Mouse (Mus musculus) kidney, embryonic 14.5 days (tissue): Measurements from ENCODE around the gene Eras. TPM values are rescaled to one million over a fixed set of nuclear protein-coding genes. Genes with fewer than 3 reads are reported as not detected.
"Not testable (repeated sequence)": the region's sequence is repeated elsewhere in the genome, so short reads cannot be mapped to it uniquely, and the experiment has no call there.

Experiments
- ATAC-seq: fragments of 200-750 bp; cut with Nextera tagmentation; 2 replicates; pipeline ENCODE4 v1.8.0; 2017; ENCODE audit warnings: moderate number of reproducible peaks, mild to moderate bottlenecking, moderate TSS enrichment, moderate library complexity; ENCODE audit not compliant: low FRiP score, low TSS enrichment
- H3K27ac ChIP-seq: fragments of 300-500 bp; sonication (generic); 2 replicates; pipeline ENCODE4 v1.5.1; 2014; ENCODE audit warnings: low read depth, mild to moderate bottlenecking, low read length, moderate library complexity, mixed read lengths
- H3K27me3 ChIP-seq: fragments of 300-500 bp; sonication (generic); 2 replicates; pipeline ENCODE4 v1.6.1; 2014; ENCODE audit warnings: mild to moderate bottlenecking, low read length; ENCODE audit not compliant: control insufficient read depth, insufficient read depth
- H3K36me3 ChIP-seq: fragments of 300-500 bp; sonication (generic); 2 replicates; pipeline ENCODE4 v1.6.1; 2014; ENCODE audit warnings: low read length, mixed read lengths; ENCODE audit not compliant: control insufficient read depth, insufficient read depth
- H3K4me1 ChIP-seq: fragments of 300-500 bp; sonication (generic); 2 replicates; pipeline ENCODE4 v1.6.1; 2014; ENCODE audit warnings: low read length, mixed read lengths; ENCODE audit not compliant: control insufficient read depth, insufficient read depth
- H3K4me2 ChIP-seq: fragments of 300-500 bp; sonication (generic); replicated peaks from 2 replicates; pipeline ENCODE4 v1.6.1; 2014; ENCODE audit warnings: low read depth, mild to moderate bottlenecking, low read length
- H3K4me3 ChIP-seq: fragments of 300-500 bp; sonication (generic); 2 replicates; pipeline ENCODE4 v1.5.1; 2014; ENCODE audit warnings: mild to moderate bottlenecking, low read length
- H3K9ac ChIP-seq: fragments of 300-500 bp; sonication (generic); 2 replicates; pipeline ENCODE4 v1.6.1; 2014; ENCODE audit warnings: low read depth, mild to moderate bottlenecking, low read length, moderate library complexity
- H3K9me3 ChIP-seq: fragments of 300-500 bp; sonication (generic); 2 replicates; pipeline ENCODE4 v1.6.1; 2016; ENCODE audit warnings: low read length; ENCODE audit not compliant: control insufficient read depth
- WGBS: fragments of 180-500 bp; shearing (Covaris S2); extraction: QIAGEN DNeasy Blood & Tissue Kit; methylation state at CpG from one replicate; pipeline ENCODE4 v1.1.7; 2014; 5-methylcytosine and 5-hydroxymethylcytosine counted together
- polyA plus RNA-seq: library from polyadenylated mRNA; unstranded; fragments of >200 nt; fragmentation: Nextera tagmentation; extraction: Ambion mirVana; gene quantifications from 2 replicates; pipeline ENCODE4 v1.2.1, GENCODE M21; 2014

Gene Eras
- polyA plus RNA-seq, 1 experiment from 2014 or later = not detected

DNA sequence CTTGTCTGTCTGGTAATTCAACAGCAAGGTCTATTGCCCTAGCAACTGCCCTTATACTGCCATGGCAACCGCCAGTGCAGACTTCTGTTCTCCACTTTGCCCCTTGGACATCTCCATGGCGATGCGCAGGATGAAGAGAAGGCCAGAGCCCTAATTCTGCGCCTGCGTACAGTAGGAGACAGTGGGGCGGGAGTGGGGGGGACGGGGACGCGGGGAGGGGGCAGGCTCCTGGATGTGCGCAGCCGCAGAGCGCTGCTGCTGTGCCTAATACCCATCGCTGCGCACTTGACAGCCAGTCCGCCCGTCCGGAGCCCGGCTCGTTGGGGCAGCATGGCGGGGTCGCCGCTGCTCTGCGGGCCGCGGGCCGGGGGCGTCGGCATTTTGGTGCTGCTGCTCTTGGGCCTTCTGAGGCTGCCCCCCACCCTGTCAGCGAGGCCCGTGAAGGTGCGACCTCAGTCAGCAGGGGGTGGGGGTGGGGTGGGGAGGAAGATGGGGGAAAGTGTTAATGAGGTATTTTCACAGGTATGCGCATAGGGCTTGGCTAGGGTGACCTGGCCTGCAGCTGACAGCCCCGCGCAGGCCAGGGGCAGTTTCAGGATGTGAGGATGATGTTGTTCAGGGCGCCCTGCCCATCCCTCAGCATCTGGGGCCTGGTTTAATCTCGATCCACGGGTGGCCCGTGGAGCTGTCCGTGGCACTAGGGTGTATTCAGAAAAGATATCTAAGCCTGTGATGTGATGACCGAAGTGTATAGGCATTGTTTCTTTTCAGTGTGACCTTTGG lies 8.6 kb downstream of the Eras start, which contains the start of gene Pcsk1n:
Gene Pcsk1n, plus strand, starts transcription at position 222 of the 783 bp plus-strand sequence.
- peaks cover 35% of the 10 kb centered on the region for H3K27me3 ChIP-seq

GRCm38 (mm10) chrX:7917960-7918359 lies 10.4 kb downstream of the Eras start:
- H3K27me3 ChIP-seq = peaks cover 33% of the 10 kb centered on the region
- ATAC-seq, H3K9ac ChIP-seq, H3K27ac ChIP-seq, H3K9me3 ChIP-seq, H3K4me2 ChIP-seq, H3K4me3 ChIP-seq, H3K36me3 ChIP-seq, H3K4me1 ChIP-seq: not testable (repeated sequence)
- WGBS = 71% methylated on average over 6 of the region's 6 CpGs

More for the DNA sequence above, 8.6 kb downstream of the Eras start, which contains the start of gene Pcsk1n:
- no peaks in the 10 kb centered on the region for H3K9me3 ChIP-seq
- H3K4me1 ChIP-seq = no peaks in the 10 kb centered on the region
- H3K36me3 ChIP-seq = no peaks in the 10 kb centered on the region
- H3K27ac ChIP-seq = no peak within 1 kb of the TSS
- H3K9ac ChIP-seq = no peak within 1 kb of the TSS
- H3K4me2 ChIP-seq = peak within 1 kb of the TSS; percentile 29
- peak within 1 kb of the TSS; percentile 17 for H3K4me3 ChIP-seq
- ATAC-seq = peak; percentile 62
- 20% methylated on average over 40 of the region's 40 CpGs for WGBS

DNA sequence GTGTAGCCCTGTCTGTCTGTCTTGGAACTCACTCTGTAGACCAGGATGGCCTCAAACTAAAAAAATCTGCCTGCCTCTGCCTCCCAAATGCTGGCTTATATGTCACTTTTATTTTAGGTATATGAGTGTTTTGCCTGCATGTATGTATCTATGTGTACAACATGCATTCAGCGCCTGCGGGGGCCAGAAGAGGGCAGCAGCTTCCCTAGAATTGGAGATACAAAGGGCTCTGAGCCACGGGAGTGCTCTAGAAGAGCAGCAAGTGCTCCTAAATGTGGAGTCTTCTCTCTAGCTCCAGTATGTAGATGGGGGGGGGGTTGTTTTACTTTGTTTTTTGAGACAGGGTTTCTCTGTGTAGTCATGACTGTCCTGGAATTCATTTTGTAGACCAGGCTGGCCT lies 12.7 kb downstream of the Eras start:
- peaks cover 13% of the 10 kb centered on the region for H3K27me3 ChIP-seq
- not testable (repeated sequence) for H3K9ac ChIP-seq, H3K4me1 ChIP-seq, ATAC-seq, H3K4me3 ChIP-seq, H3K27ac ChIP-seq, H3K9me3 ChIP-seq, H3K4me2 ChIP-seq, H3K36me3 ChIP-seq
- whole genome bisulfite sequencing = 30% methylated on average over 3 of the region's 3 CpGs

DNA sequence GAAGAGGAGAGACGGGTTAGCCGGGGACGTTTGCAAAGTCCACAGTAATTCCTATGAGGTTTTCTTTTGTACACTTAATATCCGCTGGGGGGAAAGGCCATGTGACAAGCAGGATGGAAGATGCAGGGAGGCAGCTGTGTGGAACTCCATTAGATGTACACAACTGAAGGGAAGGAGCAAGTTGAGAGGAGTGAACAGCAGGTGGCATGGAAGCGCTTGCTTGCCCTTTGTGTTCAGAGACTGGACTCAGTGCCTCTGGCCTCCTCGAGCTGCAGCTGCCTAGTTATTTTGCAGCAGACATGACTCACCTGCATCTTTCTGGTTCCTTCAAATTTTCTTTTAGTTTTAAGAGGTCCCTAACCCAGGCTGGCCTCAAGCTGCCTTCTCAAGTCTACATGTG lies 17.9 kb downstream of the Eras start:
- no peak overlapping the region for H3K27ac ChIP-seq
- no peak overlapping the region for H3K4me3 ChIP-seq
- peaks cover 5% of the 10 kb centered on the region; the same call in 1 of the 2 replicates for H3K36me3 ChIP-seq
- ATAC-seq = no peak
- H3K4me1 ChIP-seq = no peaks in the 10 kb centered on the region
- H3K4me2 ChIP-seq = no peak overlapping the region
- no peaks in the 10 kb centered on the region for H3K9me3 ChIP-seq
- H3K9ac ChIP-seq = no peak overlapping the region
- no peaks in the 10 kb centered on the region for H3K27me3 ChIP-seq
- WGBS = 65% methylated on average over 6 of the region's 6 CpGs

DNA sequence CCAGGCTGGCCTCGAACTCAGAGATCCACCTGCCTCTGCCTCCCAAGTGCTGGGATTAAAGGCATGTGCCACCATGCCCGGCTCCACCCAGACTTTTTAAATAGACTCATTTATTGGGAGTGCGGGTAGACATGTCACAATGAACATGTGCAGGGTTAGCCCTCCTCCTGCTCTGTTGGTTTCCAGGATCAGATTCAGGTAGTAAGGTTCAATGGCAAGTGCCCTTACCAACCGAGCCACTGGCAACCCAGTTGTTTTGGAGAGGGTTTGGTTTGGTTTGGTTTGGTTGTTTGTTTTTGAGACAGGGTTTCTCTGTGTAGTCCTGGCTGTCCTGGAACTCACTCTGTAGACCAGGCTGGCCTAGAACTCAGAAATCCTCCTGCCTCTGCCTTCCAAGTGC lies 19.2 kb downstream of the Eras start, which contains the start of gene Gm10490:
Gene Gm10490, plus strand, starts transcription at position 301 of the 400 bp plus-strand sequence.
- H3K9me3 ChIP-seq, H3K27me3 ChIP-seq, H3K36me3 ChIP-seq, H3K4me1 ChIP-seq, H3K27ac ChIP-seq, H3K4me2 ChIP-seq, H3K9ac ChIP-seq, ATAC-seq, H3K4me3 ChIP-seq: not testable (repeated sequence)
- 91% methylated on average over 4 of the region's 4 CpGs for WGBS

- 85% methylated on average over 5 of the region's 5 CpGs for WGBS
- no peak within 1 kb of the TSS for H3K9ac ChIP-seq
- H3K4me3 ChIP-seq = no peak within 1 kb of the TSS
Observed at GRCm38 (mm10) chrX:7907735-7908134, 20.7 kb downstream of the Eras start, which contains the start of gene Gm10491. TSS of gene Gm10491 (minus strand) at chrX:7907835.

DNA sequence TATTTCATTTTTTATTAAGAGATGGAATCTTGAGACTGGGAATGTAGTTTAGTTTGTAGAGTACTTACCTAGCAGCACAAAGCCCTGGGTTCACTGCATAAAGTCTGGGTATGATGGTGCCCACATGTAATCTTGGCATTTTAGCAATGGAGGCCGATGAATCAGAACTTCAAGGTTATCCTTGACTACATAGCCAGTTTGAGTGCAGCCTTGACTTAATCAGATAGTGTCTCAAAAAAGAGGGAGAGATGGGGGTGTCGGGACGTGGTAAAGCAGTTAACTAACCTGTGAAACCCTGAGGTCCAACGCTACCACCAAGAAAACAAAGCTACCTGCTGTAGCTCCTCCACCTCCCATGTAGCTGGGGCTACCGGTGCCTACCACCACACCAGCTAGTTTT lies 24.0 kb downstream of the Eras start:
- Histone ChIP-seq H3K4me1 (no peaks in the 10 kb centered on the region), H3K9ac (no peak overlapping the region), H3K27ac (no peak overlapping the region), H3K36me3 (peaks cover 9% of the 10 kb centered on the region; the same call in 1 of the 2 replicates), H3K4me3 (no peak overlapping the region), H3K4me2 (no peak overlapping the region), H3K9me3 (no peaks in the 10 kb centered on the region), H3K27me3 (no peaks in the 10 kb centered on the region)
- WGBS = 90% methylated on average over 5 of the region's 5 CpGs
- no peak for ATAC-seq

More at GRCm38 (mm10) chrX:7907735-7908134, 20.7 kb downstream of the Eras start, which contains the start of gene Gm10491:
- no peak for ATAC-seq
- H3K9me3 ChIP-seq = no peaks in the 10 kb centered on the region
- H3K4me2 ChIP-seq = no peak within 1 kb of the TSS
- H3K27ac ChIP-seq = no peak within 1 kb of the TSS
- no peaks in the 10 kb centered on the region for H3K4me1 ChIP-seq
- H3K36me3 ChIP-seq = peaks cover 5% of the 10 kb centered on the region; the same call in 1 of the 2 replicates
- H3K27me3 ChIP-seq = no peaks in the 10 kb centered on the region

DNA sequence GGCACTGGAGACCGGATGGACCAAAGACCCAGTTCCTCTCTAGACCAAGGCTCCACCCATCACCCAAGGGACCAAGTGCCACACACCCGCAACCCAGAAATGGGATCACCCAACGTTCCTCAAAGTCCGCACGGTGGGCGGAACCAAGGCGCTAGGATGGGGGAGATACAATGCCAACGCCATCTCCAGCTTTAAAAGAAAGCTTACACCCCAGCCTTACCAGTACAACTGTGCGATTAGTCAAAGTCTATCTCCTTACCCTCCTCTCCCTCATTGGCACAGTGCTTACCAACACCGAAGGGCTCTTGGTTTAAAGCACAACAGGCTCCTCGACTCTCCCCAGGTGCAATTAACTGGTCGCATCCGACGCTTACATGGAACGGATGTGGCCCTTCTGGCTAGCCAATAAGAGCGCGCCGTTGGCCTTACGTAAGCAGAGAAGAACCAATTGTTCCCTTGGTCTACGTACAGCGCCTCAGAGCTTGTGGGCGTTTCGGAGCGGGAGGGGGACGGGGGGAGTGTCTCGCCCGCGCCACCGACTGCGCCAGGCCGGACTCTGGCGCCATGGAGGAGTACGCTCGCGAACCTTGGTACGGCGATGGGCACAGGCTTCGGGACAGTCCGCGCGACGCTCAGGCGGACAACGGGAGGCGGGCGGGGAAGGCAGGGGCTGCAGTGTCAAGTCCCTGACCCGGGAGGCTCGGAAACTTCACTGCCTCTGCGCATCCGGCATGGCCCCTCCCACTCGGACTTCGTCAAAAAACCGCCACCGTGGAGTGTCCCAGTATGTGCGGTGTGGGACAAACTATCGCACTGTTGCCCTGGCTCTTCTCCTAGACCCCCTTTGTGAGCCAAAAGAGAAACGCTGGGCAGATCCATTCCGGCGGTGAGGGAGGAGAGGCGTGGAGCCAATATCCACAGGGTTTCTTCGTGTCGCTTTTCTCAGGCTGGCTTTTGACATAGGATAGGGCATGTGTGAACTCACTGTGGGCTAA lies 29.2 kb downstream of the Eras start, which contains the start of the genes Pqbp1 and Timm17b:
Gene Pqbp1, minus strand, starts transcription at position 390 of the 995 bp plus-strand sequence.
Gene Timm17b, plus strand, starts transcription at position 478 of the 995 bp plus-strand sequence.
- peak within 1 kb of the TSS; percentile 68 for H3K27ac ChIP-seq
- H3K4me1 ChIP-seq = no peaks in the 10 kb centered on the region
- peak within 1 kb of the TSS; percentile 49 for H3K4me2 ChIP-seq
- peak; percentile 99 for ATAC-seq
- H3K36me3 ChIP-seq = peaks cover 8% of the 10 kb centered on the region; the same call in 1 of the 2 replicates
- no peaks in the 10 kb centered on the region for H3K9me3 ChIP-seq
- peak within 1 kb of the TSS; percentile 56 for H3K4me3 ChIP-seq
- no peaks in the 10 kb centered on the region for H3K27me3 ChIP-seq
- H3K9ac ChIP-seq = peak within 1 kb of the TSS; percentile 58
- 27% methylated on average over 62 of the region's 62 CpGs for WGBS
